Mouse (Mus musculus) CD4-positive, CD25-positive, alpha-beta regulatory T cell, adult 2 months (primary cell): Measurements from ENCODE around the gene Gse1.
A peak's percentile ranks its signal among the peaks of the same experiment; 100 is the strongest.

ENCODE experiments used
- DNase-seq: peaks from one replicate; pipeline ENCODE4 v3.0.0-alpha.2; 2012; ENCODE audit warnings: low read depth, low spot score

Gene Gse1

DNA sequence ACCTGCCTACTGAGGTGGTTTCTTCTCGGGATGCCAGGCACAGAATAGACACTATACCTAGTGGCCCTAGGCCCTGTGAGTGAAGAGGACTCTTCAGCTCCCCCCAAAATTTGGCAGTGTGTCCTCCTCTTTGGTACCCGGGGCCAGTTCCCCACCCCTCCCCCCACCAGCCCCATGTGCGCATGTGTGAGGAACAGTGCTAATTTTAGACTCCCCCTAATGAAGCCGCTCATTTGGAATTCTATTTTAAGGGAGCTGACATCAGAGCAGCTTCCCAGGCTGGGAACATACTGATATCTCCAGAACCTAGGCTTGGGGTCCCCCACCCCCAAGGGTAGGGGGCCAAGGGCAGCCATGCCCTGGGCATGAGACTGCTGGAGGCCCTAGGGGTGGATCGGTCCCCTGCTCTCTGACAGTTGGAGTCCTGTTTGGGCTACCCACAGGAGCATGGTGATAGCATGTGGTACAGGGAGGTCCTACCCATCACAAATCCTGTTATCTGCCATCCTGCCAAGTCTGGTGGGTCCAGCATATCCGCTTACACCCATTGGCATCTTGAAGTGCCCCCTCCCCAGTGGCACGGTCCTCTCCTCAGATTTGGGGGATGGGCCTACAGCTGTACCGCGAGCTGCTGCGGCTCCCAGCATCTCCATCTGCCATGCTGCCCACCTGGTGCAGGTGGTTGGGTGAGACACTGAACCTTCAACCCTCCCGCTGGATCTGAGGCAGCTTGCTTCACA is 322.9 kb downstream of the Gse1 start:
- DNase-seq, result no peak

DNA sequence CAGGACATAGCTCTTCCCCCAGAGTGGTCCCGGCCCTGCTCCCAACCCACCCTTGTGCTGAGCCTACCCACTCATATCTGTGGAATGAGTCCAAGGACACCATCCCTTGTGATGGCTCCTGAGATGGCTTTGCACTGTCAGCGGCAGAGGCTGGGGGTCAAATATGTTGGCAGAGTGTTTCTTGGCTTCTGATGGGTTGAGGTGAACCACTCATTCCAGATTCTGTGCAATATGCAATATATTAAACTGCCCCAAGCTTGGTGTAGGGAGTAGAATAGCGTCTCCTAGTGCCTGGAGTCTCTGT is 323.4 kb downstream of the Gse1 start:
- DNase-seq, result no peak

DNA sequence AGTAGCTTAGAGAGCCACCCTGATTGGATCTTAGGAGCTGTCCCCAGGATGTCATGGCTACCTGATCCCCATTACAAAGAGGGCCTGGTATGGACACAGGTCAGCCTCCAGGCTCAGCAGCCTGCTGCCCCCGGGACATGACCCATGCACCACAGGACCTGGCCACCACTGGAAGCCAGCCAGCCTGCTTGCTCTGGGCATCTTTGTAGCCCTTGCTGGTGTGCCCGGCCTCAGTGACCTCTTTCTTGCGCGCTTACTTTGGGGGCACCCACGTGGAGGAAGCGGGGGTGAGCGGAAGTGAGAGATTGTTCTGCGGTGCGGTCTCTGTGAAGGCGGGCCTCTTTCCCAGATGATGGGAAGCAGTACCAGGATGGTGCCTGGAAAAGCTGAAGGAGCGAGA is 324.3 kb downstream of the Gse1 start:
- no peak for DNase-seq

DNA sequence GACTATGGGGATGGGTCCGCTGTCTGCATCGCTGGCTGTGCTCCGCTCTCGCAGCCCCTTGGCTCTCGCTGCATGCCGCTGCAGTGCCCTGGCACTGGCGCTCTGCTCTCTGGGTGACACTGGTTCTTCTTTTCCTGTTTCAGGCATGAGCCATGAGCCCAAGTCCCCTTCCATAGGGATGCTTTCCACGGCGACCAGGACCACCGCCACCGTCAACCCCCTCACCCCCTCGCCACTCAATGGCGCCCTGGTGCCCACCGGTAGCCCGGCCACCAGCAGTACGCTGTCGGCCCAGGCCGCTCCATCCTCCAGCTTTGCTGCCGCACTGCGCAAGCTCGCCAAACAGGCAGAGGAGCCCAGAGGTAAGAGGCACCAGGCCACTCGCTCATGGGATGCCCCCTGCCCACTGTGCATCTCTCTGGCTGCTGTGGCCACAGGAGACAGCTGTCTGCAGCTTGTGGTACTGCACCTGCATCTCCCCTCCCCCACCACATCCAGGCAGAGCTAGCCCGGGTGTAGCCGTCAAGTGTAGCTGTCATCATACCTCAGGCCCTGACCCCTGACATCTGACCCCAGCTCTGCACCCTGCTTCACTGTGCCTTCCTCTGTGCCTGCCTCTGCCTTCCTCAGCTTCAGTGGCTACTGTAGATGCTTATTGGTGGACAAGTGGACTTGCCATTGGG is 325.3 kb downstream of the Gse1 start:
- DNase-seq, result no peak

DNA sequence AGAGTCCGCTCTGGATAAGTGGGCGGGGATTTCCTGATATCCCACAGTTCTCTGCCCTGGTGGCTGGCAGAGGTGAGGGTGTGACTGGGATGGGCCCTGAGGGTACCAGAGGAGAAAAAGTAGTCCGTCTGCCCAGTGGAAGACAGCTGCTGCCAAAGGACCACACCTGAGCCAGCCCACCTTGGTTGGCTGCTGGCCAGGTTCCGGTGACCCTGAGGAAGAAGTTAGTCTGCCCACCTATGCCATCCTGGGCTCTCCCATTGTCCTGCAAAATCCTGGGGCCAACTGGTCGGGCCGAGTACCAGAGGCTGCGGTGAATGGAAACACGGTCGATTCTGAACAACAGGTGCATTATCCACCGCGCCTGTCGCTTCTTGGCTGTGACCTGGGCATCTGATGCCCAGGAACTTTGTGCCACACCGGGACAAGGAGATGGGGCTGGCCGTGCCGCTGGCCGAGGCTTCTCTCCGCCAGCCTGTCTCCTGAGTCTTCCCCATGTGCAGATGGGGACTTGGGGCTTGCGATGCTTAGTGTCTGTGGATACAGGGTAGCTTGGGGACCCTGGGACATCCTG is 326.3 kb downstream of the Gse1 start:
- no peak for DNase-seq

DNA sequence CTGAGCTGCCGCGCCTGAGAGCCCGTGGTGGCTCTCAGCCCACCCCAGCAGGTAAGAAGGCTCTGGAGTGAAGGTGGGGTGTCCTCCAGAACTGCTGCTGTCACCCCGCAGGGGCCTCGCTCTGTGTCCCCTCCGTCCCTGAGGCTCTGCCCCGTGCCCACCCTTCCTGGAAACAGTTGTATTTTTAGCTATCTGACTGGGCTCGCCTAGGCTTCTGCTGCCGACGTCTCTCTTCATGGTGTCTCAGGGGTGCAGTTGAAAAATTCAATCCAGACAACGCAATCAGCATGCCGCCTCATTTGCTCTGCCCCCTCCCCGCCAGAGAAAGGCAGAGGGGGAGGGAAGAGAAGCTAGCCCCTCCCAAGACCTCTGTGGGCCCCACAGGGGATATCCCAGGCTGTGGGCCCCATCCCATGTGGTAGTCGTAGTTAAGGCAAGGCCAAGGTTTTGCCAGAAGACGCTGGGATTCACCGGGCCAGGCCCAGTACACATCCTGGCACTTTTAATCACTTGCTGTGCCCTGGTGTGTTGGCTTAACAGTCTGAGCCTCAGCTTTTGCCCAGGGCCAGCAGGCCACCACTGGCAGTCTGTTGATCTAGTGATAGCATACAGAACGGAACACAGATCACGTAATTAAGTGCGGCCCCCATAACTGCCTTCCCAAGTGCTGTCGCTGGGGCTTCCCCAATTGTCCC is 328.1 kb downstream of the Gse1 start:
- DNase-seq, result peak; percentile 20

DNA sequence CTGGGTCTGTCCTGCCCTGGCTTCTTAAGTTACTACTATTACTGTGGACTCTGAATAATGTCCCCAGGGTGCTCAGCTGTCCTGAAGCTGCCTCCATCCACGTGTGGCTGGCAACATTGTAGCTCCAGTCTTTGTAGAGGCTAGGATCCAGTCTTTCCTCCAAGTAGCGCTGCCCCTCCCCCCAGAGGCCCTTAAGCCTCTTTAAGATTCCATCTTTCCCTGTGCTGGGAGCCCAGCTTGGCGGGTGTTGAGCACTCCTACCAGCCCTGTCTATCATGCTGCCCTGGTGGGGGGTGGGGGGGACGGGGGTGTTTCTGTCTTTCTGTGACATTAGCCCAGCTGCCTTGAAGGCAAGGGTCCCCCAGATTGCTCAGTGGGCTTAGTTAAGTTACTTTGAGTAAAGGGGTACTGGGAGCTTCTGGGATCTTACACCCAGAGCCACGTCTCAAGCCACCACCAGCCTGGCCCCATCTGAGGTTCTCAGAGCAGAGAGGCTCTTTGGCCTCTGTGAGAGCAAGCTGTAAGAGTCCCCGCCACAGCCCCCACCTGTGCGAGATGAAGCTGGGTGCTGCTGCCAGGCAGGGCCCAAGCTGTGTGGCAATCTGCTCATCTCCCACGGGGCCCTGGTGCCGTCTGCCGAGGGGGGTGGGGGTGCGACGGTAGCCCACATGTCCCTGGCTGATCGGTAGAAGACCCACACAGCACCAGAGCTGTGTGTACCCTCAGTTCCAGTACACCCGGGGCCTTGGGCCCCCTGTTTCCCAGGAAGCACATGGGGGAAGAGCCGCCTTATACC is 329.1 kb downstream of the Gse1 start:
- DNase-seq, result no peak

DNA sequence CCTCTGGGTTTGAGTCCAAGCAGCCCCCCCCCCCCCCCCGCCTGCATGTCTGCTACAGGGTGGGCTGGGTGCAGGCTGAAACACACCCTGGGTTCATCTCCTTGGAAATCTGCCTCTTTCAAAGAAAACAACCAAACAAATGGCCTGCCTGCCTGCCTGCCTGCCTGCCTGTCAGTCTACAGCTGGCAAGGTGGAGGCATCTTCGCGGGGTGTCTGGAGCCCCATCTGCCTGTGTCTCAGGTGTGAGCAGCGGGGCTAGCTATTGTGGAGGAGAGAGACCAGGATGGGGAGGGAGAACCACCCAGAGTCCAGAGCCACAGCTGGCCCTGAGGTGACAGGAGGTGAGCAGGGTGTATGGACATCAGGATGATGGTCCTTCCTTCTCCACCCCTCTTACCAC is 329.9 kb downstream of the Gse1 start:
- DNase-seq, result no peak

DNA sequence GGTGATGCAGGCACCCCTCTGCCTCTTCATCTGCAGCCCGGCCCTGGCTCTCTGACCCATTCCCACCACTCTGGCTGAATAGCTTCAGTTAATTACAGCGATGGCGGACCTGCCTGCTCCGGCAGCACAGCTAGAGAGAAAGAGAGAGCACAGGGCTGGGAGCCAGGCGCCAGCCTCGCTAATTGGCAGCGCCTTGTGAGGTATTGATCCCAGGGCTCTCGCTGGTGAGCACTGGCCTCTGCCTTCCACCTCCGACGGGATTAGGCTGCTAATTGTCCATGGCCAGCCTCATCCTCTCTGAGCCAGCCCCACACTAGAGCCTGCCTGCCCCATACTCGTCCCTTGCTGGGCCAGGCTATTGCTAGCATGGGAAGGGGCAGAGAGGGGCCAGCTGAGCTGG is 331.4 kb downstream of the Gse1 start:
- DNase-seq, result no peak

DNA sequence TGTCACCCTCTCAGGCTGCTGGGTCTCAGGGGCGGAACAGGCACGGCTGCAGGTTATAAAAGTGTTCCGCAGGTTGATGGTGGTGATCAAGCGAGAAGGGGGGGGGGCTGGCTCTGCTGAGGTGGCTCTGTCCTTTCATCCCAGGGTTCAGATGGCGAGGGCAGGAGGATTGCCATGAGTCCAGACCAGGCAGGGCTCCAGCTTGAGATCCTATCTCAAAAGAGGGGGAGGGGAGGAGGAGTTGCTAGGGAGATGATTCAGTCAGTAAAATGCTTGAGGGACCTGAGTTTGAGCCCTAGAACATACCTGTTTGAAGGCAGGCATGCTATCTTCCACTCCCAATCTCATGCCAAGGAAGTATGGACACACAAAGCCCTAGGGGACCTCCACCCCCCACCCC is 332.3 kb downstream of the Gse1 start:
- no peak for DNase-seq

DNA sequence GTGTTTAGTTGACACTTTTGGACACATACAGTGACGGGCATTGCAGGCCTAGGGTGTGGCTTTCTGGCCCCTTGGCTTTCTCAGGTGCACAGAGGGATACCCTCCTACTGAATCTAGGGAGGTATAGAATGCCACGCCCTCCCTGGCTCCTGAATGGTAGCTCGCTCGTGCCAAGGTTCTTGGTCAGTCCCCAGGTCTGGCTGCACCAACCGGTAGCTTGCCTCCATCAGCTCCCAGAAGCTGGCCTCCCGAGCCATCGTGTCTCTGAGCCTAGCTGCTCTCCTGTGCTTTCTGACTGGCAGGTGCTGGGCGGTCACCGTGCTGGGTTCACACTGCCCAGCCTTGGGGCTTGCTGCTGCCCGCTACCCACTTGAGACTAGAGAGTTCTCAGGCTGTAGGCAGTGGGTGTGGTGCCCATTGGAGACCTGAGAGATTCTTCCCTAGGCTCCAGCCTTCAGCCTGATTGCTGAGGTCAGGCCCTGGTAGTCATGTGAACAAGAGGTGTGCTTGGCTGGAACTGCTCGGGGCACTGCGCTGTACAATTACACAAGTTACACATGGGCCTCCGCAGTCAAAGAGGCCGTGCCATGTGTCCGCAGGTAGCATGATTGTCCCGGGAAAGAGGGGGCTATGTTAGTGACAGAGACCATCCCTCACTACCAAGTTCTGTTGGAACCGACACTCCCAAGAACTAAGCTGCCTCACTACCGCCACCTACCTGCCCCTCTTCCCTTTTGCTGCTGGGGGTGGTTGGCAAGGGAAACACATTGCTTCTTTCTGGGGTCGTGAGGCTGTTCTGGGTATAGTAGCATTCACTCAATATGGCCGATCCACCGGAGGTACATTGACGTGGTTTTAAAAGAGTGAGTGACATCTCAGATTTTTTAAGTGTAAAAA is 333.5 kb downstream of the Gse1 start:
- peak; percentile 46 for DNase-seq

DNA sequence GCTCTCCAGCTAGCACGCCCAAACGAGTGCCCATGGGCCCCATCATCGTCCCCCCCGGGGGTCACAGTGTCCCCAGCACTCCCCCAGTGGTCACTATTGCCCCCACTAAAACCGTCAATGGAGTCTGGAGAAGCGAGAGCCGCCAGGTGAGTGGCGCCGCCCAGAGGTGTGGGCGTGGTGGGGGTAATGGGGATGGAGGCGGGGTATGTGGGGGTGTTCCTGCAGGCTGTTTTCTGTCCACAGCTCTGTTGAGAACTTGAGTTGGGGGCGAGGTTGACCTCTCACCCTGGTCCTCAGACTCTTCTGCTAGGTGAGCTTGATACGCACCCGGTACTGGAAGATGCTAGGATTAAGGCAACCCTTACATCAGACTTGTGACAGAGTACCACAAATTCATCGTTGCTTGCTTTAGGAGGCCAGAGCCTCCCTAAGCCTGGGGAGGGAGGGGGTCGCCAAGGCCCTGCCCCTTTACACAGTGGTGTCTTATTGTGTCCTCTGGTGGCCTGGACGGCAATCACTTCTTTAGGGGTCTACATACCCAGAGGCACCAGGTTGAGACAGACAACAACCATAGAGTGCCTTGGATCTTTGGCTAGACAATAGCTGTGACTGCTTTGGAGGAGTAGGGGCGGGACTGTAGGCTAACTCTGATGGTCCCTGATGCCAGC is 334.6 kb downstream of the Gse1 start:
- DNase-seq, result no peak

DNA sequence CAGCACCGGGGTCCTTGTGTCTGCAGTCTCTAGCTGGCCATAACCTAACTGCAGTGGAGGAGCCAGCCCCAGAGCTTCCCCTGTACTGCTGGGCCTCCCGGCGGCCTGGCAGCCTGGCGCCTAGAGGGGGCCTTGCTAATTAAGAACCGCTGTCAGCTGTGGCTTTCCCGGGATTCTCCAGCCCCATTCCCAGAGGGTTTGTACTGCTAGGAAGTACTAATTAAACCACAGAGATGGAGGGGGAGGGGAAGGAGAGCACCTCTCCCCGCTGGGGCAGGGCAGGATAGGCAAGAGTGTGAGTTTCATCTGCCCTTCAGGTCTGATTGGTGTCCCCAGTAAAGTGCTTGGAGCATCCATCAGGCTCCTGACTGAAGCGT is 335.1 kb downstream of the Gse1 start:
- DNase-seq, result no peak

DNA sequence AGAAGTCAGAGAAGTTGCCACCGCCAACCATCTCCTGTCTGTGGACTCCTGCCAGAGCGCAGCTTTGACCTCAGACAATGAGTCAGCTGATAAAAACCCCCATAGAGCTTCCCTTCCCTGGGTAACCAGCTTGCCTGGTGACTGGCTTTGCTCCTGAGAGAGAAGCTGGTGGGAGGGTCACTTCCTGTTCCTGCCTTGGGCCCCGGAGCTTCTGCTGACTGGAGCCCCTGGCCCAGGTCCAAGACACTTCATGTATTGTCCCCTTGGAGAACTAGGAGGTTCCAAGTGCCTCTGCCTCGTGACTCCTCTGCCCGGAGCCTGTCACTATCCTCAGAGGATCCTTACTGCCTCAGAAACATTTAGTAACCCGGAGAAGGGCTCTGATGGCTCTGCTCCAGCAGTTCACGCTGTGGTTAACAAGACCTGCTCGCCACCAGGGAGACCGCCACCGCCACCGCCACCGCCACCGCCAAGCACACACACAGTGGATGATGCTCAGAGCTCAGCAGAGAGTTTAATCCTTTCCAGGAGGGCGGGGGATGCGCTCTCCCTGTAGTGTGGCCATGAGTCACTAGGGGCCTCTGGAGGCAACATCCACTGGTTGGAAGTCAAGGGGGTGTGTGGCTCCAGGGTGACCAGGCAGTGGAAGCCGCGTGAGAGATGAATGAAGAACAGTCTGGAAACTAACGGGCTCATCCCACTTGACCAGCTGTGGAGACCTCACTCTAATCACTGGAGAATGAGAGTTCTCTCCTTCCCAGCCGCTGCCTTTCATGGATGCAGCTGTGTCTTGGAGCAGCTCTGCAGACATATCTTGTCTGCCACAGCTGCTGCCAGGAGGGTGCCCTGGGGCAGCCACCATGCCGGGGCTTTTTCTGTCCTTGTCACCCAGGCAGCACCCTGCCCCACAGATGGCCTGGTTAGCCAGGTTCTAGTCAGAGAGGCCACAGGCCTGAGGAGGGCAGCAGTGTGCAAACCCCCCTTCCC is 335.9 kb downstream of the Gse1 start:
- peak; percentile 38 for DNase-seq

DNA sequence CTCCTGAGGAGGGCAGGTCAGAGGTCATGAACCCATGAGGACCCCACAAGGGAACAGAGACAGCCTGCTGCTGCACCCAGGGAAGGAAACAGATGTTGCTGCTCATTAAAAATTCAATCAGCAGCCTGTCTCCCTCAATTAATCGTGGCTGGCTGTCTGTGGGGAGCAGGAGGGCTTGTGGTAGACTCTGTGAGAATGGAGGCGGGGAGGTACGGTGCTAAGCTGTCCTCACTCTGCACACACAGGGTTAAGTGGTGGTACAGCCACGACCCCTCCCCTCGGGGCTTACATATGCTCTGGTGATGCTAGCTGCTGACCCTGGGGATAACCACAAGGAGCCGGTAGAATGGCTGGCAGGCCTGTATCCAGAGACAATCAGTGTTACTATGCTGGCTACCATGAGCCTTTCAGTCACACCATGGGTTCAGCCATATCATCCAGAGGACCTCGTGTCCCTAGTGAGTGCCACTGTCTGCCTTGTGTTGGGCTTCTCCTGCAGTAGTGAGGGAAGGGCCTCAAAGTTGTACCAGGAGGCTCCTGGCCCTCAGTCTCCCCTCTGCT is 337.0 kb downstream of the Gse1 start:
- no peak for DNase-seq

DNA sequence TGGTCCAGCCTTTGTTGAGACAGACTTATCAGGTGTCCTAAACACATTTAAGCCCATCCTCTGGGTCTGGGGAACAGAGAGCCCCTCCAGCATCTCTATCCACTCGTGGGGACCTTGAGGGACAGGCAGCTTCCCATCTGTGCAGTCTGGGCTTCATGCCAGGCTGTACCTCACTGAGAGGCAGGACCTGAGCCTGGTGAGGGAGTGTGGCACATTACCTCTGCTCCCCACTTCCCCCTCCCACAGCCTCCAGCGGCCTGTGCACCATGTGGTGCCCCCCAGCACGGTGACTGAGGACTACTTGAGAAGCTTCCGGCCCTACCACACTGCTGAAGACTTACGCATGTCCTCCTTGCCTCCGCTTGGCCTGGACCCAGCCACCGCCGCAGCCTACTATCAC is 338.4 kb downstream of the Gse1 start:
- DNase-seq, result no peak

DNA sequence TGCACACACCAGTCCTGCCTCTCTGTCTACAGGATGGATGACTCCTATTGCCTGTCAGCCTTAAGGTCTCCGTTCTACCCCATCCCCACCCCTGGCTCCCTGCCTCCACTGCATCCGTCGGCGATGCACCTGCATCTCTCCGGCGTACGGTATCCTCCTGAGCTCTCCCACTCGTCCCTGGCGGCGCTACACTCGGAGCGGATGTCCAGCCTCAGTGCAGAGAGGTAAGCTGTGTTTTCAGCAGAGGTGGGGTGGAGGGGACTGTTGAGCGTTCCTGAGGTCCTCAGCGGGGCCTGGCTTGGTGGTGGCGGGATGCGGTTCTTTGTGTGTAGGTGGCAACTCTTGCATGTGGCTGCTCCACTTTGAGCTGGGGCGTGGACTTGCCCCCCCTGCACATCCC is 339.5 kb downstream of the Gse1 start:
- no peak for DNase-seq

DNA sequence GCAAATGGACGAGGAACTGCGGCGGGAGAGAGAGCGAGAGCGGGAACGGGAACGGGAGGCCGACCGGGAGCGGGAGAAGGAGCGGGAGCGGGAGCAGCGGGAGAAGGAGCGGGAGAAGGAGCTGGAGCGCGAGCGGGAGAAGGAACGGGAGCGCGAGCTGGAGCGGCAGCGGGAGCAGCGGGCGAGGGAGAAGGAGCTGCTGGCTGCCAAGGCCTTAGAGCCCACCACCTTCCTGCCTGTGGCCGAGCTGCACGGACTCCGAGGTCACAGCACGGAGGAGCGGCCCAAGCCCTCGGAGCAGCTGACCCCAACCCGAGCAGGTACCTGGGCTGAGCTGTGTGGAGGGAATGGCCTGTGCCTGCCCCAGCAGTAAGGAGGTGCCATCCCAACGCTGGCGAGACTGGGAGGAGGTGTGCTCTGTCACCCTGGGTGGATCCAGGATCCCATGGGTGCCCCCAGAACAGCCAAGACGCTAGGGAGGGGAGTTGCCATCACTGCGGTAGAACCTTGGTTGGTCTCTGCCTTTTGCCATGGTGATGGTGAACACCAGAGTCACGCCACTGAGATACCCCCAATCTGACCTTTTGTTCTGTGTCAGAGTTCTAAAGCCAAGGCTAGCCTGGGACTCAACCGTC is 340.0 kb downstream of the Gse1 start:
- no peak for DNase-seq
